Mouse (Mus musculus) heart, embryonic 11.5 days (tissue): ENCODE data around the gene Ttc37. TPM values are rescaled to one million over a fixed set of nuclear protein-coding genes. Genes with fewer than 3 reads are reported as not detected.

Experiments
- polyA plus RNA-seq: library from polyadenylated mRNA; unstranded; fragments of >200 nt; fragmentation: Nextera tagmentation; extraction: Ambion mirVana; gene quantifications from 2 replicates; pipeline ENCODE4 v1.2.1, GENCODE M21; 2014

Gene Ttc37
- polyA plus RNA-seq, 1 experiment from 2014 or later: 14.0 TPM

Other genes with a start within 250 kb of the Ttc37 start
- 27.4 and 29.3 TPM in 2 replicates for gene Rhobtb3, start 154.8 kb upstream of the Ttc37 start, polyA plus RNA-seq
- gene Spata9, start 131.6 kb upstream of the Ttc37 start, polyA plus RNA-seq: 0.20 and 0.28 TPM in 2 replicates
- gene Rfesd, start 80.0 kb upstream of the Ttc37 start, polyA plus RNA-seq: 24.6 and 28.8 TPM in 2 replicates
- gene Gpr150, start 41.7 kb upstream of the Ttc37 start, polyA plus RNA-seq: 0.52 and 0.72 TPM in 2 replicates
- 2.6 and 3.3 TPM in 2 replicates for gene Arsk, start 74 bp upstream of the Ttc37 start, polyA plus RNA-seq
- not detected in 2 replicates for gene Fam81b, start 206.3 kb downstream of the Ttc37 start, polyA plus RNA-seq